Mouse (Mus musculus) forebrain, postnatal 0 days (tissue): ENCODE measurements around the gene Tom1l1. TPM values are rescaled to one million over a fixed set of nuclear protein-coding genes. Genes with fewer than 3 reads are reported as not detected.
A peak's percentile ranks its signal among the peaks of the same experiment; 100 is the strongest.

ENCODE experiments used
- ATAC-seq: fragments of 200-750 bp; cut with Nextera tagmentation; 2 replicates; pipeline ENCODE4 v1.8.0; 2017; ENCODE audit warnings: mild to moderate bottlenecking, moderate library complexity
- DNase-seq: peaks from one replicate; pipeline ENCODE4 v3.0.0-alpha.2; 2015
- H3K27ac ChIP-seq: fragments of 300-500 bp; sonication (generic); 2 replicates; pipeline ENCODE4 v1.5.1; 2014; ENCODE audit warnings: low read depth, mild to moderate bottlenecking, antibody characterized with exemption, low read length, moderate library complexity, mixed read lengths
- H3K27me3 ChIP-seq: fragments of 300-500 bp; sonication (generic); 2 replicates; pipeline ENCODE4 v1.6.1; 2014; ENCODE audit warnings: mild to moderate bottlenecking, low read length, mixed read lengths; ENCODE audit not compliant: insufficient read depth
- H3K36me3 ChIP-seq: fragments of 300-500 bp; sonication (generic); 2 replicates; pipeline ENCODE4 v1.6.1; 2014; ENCODE audit warnings: mild to moderate bottlenecking, moderate library complexity; ENCODE audit not compliant: insufficient read depth
- H3K4me1 ChIP-seq: fragments of 300-500 bp; sonication (generic); 2 replicates; pipeline ENCODE4 v1.6.1; 2014; ENCODE audit warnings: antibody characterized with exemption; ENCODE audit not compliant: insufficient read depth
- H3K4me2 ChIP-seq: fragments of 300-500 bp; sonication (generic); 2 replicates; pipeline ENCODE4 v1.6.1; 2014; ENCODE audit warnings: low read depth, mild to moderate bottlenecking, moderate library complexity
- H3K4me3 ChIP-seq: fragments of 300-500 bp; sonication (generic); 2 replicates; pipeline ENCODE4 v1.5.1; 2014; ENCODE audit warnings: low read depth, low read length, mixed read lengths
- H3K9ac ChIP-seq: fragments of 300-500 bp; sonication (generic); 2 replicates; pipeline ENCODE4 v1.6.1; 2014; ENCODE audit warnings: mild to moderate bottlenecking
- H3K9me3 ChIP-seq: fragments of 300-500 bp; sonication (generic); 2 replicates; pipeline ENCODE4 v1.6.1; 2016; ENCODE audit warnings: low read length
- CTCF ChIP-seq: sonication (generic); IDR thresholded peaks from 2 replicates; pipeline ENCODE4 v1.5.1; 2016; ENCODE audit warnings: antibody characterized with exemption, control low read depth, low read depth
- WGBS: fragments of 180-500 bp; shearing (Covaris S2); extraction: QIAGEN DNeasy Blood & Tissue Kit; methylation state at CpG from one replicate; pipeline ENCODE4 v1.1.7; 2014; 5-methylcytosine and 5-hydroxymethylcytosine counted together
- polyA plus RNA-seq: library from polyadenylated mRNA; unstranded; fragments of >200 nt; fragmentation: Nextera tagmentation; extraction: Ambion mirVana; gene quantifications from 2 replicates; pipeline ENCODE4 v1.2.1, GENCODE M21; 2015
- total RNA-seq: library from RNA; depleted of rRNA; stranded (reverse); fragments of >200 nt; gene quantifications from 2 replicates; pipeline ENCODE4 v1.2.3, GENCODE M21; 2014

Tom1l1 gene
- total and polyA plus RNA-seq, 2 experiments from 2014 or later: 11.5 to 16.2 TPM

GRCm38 (mm10) chr11:90663618-90664297 is 24.4 kb downstream of the Tom1l1 start:
- WGBS: 11% methylated on average over 5 of the region's 5 CpGs
- Histone ChIP-seq H3K4me1 (no peaks in the 10 kb centered on the region), H3K27ac (no peak overlapping the region), H3K4me3 (no peak overlapping the region), H3K27me3 (no peaks in the 10 kb centered on the region), H3K36me3 (no peaks in the 10 kb centered on the region), H3K4me2 (no peak overlapping the region), H3K9me3 (no peaks in the 10 kb centered on the region), H3K9ac (no peak overlapping the region)
- no peak for DNase-seq
- no peak for TF ChIP-seq CTCF
- ATAC-seq: no peak; the same call in 1 of the 2 replicates

- Histone ChIP-seq H3K4me2 (no peak overlapping the region), H3K4me1 (no peaks in the 10 kb centered on the region), H3K9ac (no peak overlapping the region), H3K27me3 (no peaks in the 10 kb centered on the region), H3K36me3 (no peaks in the 10 kb centered on the region), H3K27ac (no peak overlapping the region), H3K4me3 (no peak overlapping the region), H3K9me3 (no peaks in the 10 kb centered on the region)
- DNase-seq (no peak), ATAC-seq (no peak)
- 83% methylated on average over 3 of the region's 3 CpGs for WGBS
- TF ChIP-seq CTCF: no peak
Observed at GRCm38 (mm10) chr11:90663052-90663451, 25.1 kb downstream of the Tom1l1 start.

- H3K36me3 ChIP-seq: no peaks in the 10 kb centered on the region
- TF ChIP-seq CTCF: no peak
Observed at GRCm38 (mm10) chr11:90660662-90661061, 27.5 kb downstream of the Tom1l1 start.

GRCm38 (mm10) chr11:90657527-90657926 is 30.6 kb downstream of the Tom1l1 start:
- Histone ChIP-seq H3K9ac (no peak overlapping the region), H3K9me3 (no peaks in the 10 kb centered on the region), H3K27ac (no peak overlapping the region), H3K4me2 (no peak overlapping the region), H3K27me3 (no peaks in the 10 kb centered on the region), H3K4me3 (no peak overlapping the region), H3K36me3 (no peaks in the 10 kb centered on the region), H3K4me1 (no peaks in the 10 kb centered on the region)
- DNase-seq: no peak
- no peak for ATAC-seq
- no peak for TF ChIP-seq CTCF
- 93% methylated on average over 12 of the region's 12 CpGs for WGBS

More at GRCm38 (mm10) chr11:90660662-90661061, 27.5 kb downstream of the Tom1l1 start:
- DNase-seq: no peak
- no peak overlapping the region for H3K4me3 ChIP-seq
- ATAC-seq: no peak
- H3K27ac ChIP-seq: no peak overlapping the region
- H3K4me1 ChIP-seq: no peaks in the 10 kb centered on the region
- no peak overlapping the region for H3K9ac ChIP-seq
- WGBS: 88% methylated on average over 4 of the region's 4 CpGs
- H3K9me3 ChIP-seq: no peaks in the 10 kb centered on the region
- no peaks in the 10 kb centered on the region for H3K27me3 ChIP-seq
- H3K4me2 ChIP-seq: no peak overlapping the region

GRCm38 (mm10) chr11:90652603-90653002 is 35.6 kb downstream of the Tom1l1 start:
- no peak for TF ChIP-seq CTCF
- H3K9me3 ChIP-seq: no peaks in the 10 kb centered on the region
- H3K36me3 ChIP-seq: peaks cover 9% of the 10 kb centered on the region
- H3K4me1 ChIP-seq: no peaks in the 10 kb centered on the region
- no peaks in the 10 kb centered on the region for H3K27me3 ChIP-seq
- 95% methylated on average over 4 of the region's 4 CpGs for WGBS
- DNase-seq (no peak), ATAC-seq (no peak)
- no peak overlapping the region for H3K4me2 ChIP-seq
- H3K4me3 ChIP-seq: no peak overlapping the region
- no peak overlapping the region for H3K9ac ChIP-seq
- H3K27ac ChIP-seq: no peak overlapping the region

DNA sequence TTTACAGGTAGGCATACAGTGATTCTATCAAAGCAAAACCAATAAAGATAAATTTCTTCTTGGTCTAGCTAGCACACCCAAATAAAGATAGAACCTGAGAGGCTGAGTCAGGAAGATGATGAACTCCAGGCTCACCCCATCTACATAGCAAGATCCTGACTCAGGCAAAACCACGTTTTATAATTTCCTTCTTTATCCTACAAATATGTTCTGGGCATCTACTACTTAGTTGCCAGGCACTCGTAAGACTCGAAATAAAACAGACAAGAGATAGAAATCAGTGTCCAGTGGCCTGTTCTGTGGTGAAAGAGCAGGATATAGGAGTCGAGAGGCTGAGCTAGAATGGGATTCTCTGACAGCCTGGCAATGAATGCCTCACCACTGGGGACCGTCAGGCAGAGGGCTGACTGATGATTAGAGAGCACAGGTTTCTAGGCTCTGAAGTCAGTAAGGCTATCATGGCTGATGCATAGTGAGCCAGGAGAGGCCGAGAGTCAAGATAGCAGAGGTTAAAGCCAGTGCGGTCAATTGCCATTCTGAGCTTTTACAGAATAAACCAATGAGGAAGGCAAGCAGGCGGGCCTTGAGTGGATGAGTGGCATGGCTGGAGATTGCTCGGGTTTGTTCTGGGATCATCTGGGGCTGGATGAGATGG is 37.8 kb downstream of the Tom1l1 start:
- no peak for DNase-seq
- Histone ChIP-seq H3K4me3 (no peak overlapping the region), H3K9me3 (no peaks in the 10 kb centered on the region), H3K36me3 (peaks cover 20% of the 10 kb centered on the region), H3K27ac (no peak overlapping the region), H3K4me2 (no peak overlapping the region), H3K27me3 (no peaks in the 10 kb centered on the region), H3K9ac (no peak overlapping the region; the same call in 1 of the 2 replicates), H3K4me1 (no peaks in the 10 kb centered on the region)
- WGBS: 82% methylated on average over 9 of the region's 9 CpGs
- no peak for TF ChIP-seq CTCF
- no peak for ATAC-seq

GRCm38 (mm10) chr11:90649777-90650176 is 38.4 kb downstream of the Tom1l1 start:
- peak; percentile 22 for DNase-seq

More at GRCm38 (mm10) chr11:90649777-90650176, 38.4 kb downstream of the Tom1l1 start:
- Histone ChIP-seq H3K4me3 (no peak overlapping the region), H3K36me3 (peaks cover 26% of the 10 kb centered on the region), H3K27me3 (no peaks in the 10 kb centered on the region), H3K27ac (no peak overlapping the region), H3K9me3 (no peaks in the 10 kb centered on the region), H3K4me1 (no peaks in the 10 kb centered on the region), H3K9ac (no peak overlapping the region), H3K4me2 (no peak overlapping the region)
- 75% methylated on average over 6 of the region's 6 CpGs for WGBS
- ATAC-seq: no peak
- TF ChIP-seq CTCF: no peak
